Mouse (Mus musculus) testis, postnatal 10 days (tissue): Measurements from ENCODE around the gene Mtmr11.
A peak's percentile ranks its signal among the peaks of the same experiment; 100 is the strongest.

ENCODE experiments used
- DNase-seq: peaks from one replicate; pipeline ENCODE4 v3.0.0; 2021; ENCODE audit warnings: low spot score

Gene Mtmr11

GRCm38 (mm10) chr3:96219191-96219641 is 57.4 kb downstream of the Mtmr11 start:
- no peak for DNase-seq

GRCm38 (mm10) chr3:96219661-96220130 is 57.9 kb downstream of the Mtmr11 start, which contains the start of the genes Bola1 and Hist2h2ab:
Gene Bola1 (minus strand): TSS chr3:96219709.
Gene Hist2h2ab (plus strand): TSS chr3:96219865.
- DNase-seq, result peak; percentile 70

DNA sequence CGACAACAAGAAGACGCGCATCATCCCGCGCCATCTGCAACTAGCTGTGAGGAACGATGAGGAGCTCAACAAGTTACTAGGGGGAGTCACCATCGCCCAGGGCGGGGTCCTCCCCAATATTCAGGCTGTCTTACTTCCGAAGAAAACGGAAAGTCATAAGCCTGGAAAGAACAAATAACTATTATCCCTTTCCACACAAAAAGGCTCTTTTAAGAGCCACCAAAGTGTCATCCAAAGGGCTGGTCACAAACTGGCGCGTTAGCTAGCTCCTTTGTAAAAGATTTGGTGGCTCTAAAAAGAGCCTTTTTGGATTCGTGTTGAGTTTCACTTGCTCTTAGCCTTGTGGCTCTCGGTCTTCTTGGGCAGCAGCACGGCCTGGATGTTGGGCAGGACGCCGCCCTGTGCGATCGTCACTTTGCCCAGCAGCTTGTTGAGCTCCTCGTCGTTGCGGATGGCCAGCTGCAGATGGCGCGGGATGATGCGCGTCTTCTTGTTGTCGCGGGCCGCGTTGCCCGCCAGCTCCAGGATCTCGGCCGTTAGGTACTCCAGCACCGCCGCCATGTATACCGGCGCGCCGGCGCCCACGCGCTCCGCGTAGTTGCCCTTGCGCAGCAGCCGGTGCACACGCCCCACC is 58.4 kb downstream of the Mtmr11 start:
- DNase-seq, result peak; percentile 53

DNA sequence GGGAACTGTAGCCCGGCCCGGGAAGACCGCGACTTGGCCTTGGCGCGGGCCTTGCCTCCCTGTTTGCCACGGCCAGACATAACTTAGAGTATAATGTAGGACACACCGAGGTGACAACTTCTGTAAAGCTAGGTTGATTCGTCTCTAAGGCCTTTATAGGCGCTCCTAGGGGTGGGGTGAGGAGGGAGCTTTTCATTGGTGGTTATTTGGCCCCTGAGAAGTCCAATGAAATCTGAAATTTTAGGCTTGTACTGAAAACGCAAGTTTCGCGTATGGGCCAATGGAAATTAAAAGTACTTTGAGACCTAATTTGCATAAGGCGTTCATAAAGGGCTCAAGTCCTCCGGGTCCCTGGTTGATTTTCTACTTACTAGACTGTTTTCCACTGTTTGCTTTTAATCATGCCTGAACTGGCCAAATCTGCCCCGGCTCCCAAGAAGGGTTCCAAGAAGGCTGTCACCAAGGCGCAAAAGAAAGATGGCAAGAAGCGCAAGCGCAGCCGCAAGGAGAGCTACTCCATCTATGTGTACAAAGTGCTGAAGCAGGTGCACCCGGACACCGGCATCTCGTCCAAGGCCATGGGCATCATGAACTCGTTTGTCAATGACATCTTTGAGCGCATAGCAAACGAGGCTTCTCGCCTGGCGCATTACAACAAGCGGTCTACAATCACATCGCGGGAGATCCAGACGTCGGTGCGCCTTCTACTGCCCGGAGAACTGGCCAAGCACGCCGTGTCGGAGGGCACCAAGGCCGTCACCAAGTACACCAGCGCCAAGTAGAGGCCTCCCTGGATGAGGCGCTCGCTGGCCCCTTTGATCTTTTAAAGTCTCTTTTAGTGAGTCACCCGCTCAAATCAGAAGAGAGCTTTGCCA is 59.2 kb downstream of the Mtmr11 start, which contains the start of the genes Hist2h2ac and Hist2h2be:
Gene Hist2h2ac (minus strand): TSS at position 116 of the 875 bp plus-strand sequence.
Gene Hist2h2be (plus strand): TSS at position 355 of the 875 bp plus-strand sequence.
- DNase-seq, result peak; percentile 73
